Mouse (Mus musculus): Measurements from ENCODE around the gene Ccdc92b. TPM values are rescaled to one million over a fixed set of nuclear protein-coding genes. Genes with fewer than 3 reads are reported as not detected.
A peak's percentile ranks its signal among the peaks of the same experiment; 100 is the strongest.

The Ccdc92b gene
- polyA plus RNA-seq, 1 experiment from 2014 or later: 1.2 TPM

DNA sequence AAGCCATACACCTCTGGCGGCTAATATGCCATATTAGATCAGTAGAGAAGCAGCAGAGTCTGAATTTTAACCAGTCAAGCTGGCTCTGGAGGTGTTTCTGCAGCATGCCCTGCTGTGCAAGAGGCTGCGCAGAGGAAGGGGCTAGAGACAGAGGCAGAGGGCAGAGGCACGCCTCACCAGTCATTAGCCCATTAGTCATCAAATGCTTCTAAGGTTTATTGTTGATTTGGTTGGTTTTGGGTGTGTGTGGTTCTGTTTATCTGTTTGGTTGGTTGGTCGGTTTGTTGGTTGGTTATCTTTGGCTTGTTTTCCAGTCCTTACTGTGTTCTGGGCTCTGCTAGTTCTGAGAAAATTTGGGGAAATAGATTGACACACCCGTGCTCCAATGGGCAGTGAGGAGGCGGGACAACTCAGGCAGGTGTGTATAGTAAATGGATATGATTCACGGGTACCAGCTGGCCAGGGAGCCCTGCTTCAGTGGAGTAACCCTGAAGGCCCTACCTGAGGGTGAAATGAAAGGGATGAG, 35.5 kb upstream of the Ccdc92b start:
- ATAC-seq (ENCODE audit: low FRiP score): no peak
- WGBS: 74% methylated on average over 7 of the region's 7 CpGs

DNA sequence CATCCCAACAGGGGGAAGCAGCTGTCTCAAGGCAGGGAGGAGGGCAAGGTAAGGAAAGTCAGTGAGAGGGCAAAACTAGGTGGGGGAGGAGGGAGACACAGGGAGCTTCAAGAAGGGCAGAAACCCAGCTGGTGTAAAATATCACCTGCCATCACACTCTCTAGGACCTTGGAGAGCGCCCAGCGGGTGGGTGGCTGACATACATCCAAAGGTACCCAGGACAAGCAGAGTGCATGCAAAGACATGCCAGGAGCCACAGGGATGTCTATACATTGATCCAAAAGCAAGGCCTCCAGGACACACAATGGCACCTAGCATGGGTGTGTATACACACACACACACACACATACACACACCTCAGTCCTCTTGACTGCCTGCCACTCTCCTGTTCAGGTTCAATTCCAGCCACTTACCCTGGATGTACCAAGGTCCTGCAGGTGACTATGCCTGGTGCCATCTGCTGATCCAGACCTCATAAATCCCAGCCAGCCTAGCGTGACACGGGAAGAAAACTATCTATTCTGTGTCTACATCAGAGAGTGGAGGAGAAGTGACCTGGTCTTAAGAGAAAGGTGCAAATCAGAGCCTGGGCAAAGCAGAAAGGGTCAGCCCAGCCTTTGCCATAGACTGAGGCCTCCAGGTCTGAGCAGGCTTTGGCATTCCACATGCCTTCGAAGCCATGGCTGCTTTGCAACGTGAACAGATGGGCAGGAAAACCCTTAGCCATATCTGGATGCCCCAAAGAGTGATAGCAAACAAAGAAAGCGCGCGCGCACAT, 34.3 kb upstream of the Ccdc92b start:
- no peaks in the 10 kb centered on the region for H3K9me3 ChIP-seq (ENCODE audit: control insufficient read depth, low read length)
- no peak overlapping the region for H3K27ac ChIP-seq (ENCODE audit: low read depth, low read length)
- 0 out of 2 replicates have a peak, but pooled peaks cover 2% of the 10 kb centered on the region for H3K4me1 ChIP-seq (replicated peaks; ENCODE audit: control insufficient read depth, insufficient read depth, low read length)
- no peak overlapping the region for H3K9ac ChIP-seq (ENCODE audit: low read depth, low read length)
- ATAC-seq (ENCODE audit: low FRiP score) (no peak), DNase-seq (ENCODE audit: low spot score) (peak; percentile 12)
- WGBS: 69% methylated on average over 10 of the region's 10 CpGs
- no peak overlapping the region for H3K4me2 ChIP-seq (replicated peaks; ENCODE audit: low read depth, low read length)
- H3K27me3 ChIP-seq (ENCODE audit: control insufficient read depth, insufficient read depth, low read length): peaks cover 25% of the 10 kb centered on the region
- no peak overlapping the region for H3K4me3 ChIP-seq (ENCODE audit: low read depth, low read length)
- H3K36me3 ChIP-seq (ENCODE audit: control insufficient read depth, insufficient read depth, low read length): no peaks in the 10 kb centered on the region

More for the DNA sequence above, 35.5 kb upstream of the Ccdc92b start:
- H3K4me1 ChIP-seq (replicated peaks; ENCODE audit: control insufficient read depth, insufficient read depth, low read length): 0 out of 2 replicates have a peak, but pooled peaks cover 2% of the 10 kb centered on the region
- H3K4me2 ChIP-seq (replicated peaks; ENCODE audit: low read depth, low read length): no peak overlapping the region
- H3K27ac ChIP-seq (ENCODE audit: low read depth, low read length): no peak overlapping the region
- H3K4me3 ChIP-seq (ENCODE audit: low read depth, low read length): no peak overlapping the region
- H3K9me3 ChIP-seq (ENCODE audit: control insufficient read depth, low read length): no peaks in the 10 kb centered on the region
- no peak overlapping the region for H3K9ac ChIP-seq (ENCODE audit: low read depth, low read length)
- H3K36me3 ChIP-seq (ENCODE audit: control insufficient read depth, insufficient read depth, low read length): no peaks in the 10 kb centered on the region
- no peak for DNase-seq (ENCODE audit: low spot score)
- H3K27me3 ChIP-seq (ENCODE audit: control insufficient read depth, insufficient read depth, low read length): peaks cover 13% of the 10 kb centered on the region; the same call in 1 of the 2 replicates

GRCm38 (mm10) chr11:74586401-74586800, 33.0 kb upstream of the Ccdc92b start:
- no peak for ATAC-seq (ENCODE audit: low FRiP score)
- no peaks in the 10 kb centered on the region for H3K9me3 ChIP-seq (ENCODE audit: control insufficient read depth, low read length)

DNA sequence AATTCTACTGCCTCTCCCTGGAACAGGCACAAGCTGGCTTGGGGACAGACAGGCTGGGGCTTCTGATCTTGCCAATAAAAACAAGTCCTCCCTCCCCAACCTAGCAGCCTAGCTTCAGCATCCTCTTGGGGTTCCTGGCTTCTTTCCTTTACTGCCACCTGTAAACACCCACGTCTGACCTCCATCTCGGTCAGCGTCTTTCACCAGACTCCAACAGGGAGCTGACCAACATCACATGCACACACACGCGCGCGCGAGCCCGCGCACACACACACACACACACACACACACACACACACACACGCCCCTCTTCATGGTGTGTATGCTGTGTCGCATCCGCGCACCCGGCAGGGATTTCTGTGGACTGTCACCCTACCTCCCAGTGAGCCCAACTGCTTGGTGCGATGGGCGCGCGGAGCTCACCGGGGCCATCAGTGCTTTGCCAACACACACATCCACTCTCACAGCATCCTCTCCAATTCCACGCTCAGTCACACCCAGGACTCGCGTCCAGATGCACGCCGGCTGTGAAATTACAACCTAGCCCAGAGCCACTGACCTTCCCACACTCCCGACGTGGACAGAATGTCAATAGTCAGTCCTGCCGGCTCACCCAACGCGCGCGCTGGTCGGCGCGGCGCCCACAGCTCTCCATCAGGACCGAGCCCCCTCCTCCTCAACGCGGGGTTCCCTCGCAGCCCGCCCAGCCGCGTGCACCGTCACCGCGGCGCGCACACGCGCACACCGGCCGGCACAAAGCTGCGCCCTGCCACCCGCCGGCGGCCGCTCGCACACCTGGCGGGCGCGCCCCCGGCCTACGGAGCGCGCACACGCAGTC, 29.8 kb upstream of the Ccdc92b start:
- Histone ChIP-seq H3K9ac (ENCODE audit: low read depth, low read length) (peak overlapping the region; percentile 35; the same call in 1 of the 2 replicates), H3K36me3 (ENCODE audit: control insufficient read depth, insufficient read depth, low read length) (no peaks in the 10 kb centered on the region), H3K4me2 (replicated peaks; ENCODE audit: low read depth, low read length) (peak overlapping the region; percentile 54), H3K4me1 (replicated peaks; ENCODE audit: control insufficient read depth, insufficient read depth, low read length) (0 out of 2 replicates have a peak, but pooled peaks cover 5% of the 10 kb centered on the region), H3K4me3 (ENCODE audit: low read depth, low read length) (peak overlapping the region; percentile 38), H3K27ac (ENCODE audit: low read depth, low read length) (no peak overlapping the region), H3K9me3 (ENCODE audit: control insufficient read depth, low read length) (no peaks in the 10 kb centered on the region), H3K27me3 (ENCODE audit: control insufficient read depth, insufficient read depth, low read length) (peaks cover 43% of the 10 kb centered on the region)
- DNase-seq (ENCODE audit: low spot score) (peak; percentile 57), ATAC-seq (ENCODE audit: low FRiP score) (peak; percentile 71)
- 3% methylated on average over 63 of the region's 66 CpGs for WGBS

More at GRCm38 (mm10) chr11:74586401-74586800, 33.0 kb upstream of the Ccdc92b start:
- H3K4me3 ChIP-seq (ENCODE audit: low read depth, low read length): no peak overlapping the region
- DNase-seq (ENCODE audit: low spot score): no peak
- peaks cover 38% of the 10 kb centered on the region for H3K27me3 ChIP-seq (ENCODE audit: control insufficient read depth, insufficient read depth, low read length)
- no peak overlapping the region for H3K27ac ChIP-seq (ENCODE audit: low read depth, low read length)
- H3K9ac ChIP-seq (ENCODE audit: low read depth, low read length): no peak overlapping the region
- H3K4me1 ChIP-seq (replicated peaks; ENCODE audit: control insufficient read depth, insufficient read depth, low read length): 0 out of 2 replicates have a peak, but pooled peaks cover 5% of the 10 kb centered on the region
- H3K4me2 ChIP-seq (replicated peaks; ENCODE audit: low read depth, low read length): no peak overlapping the region
- no peaks in the 10 kb centered on the region for H3K36me3 ChIP-seq (ENCODE audit: control insufficient read depth, insufficient read depth, low read length)
- 64% methylated on average over 5 of the region's 5 CpGs for WGBS

DNA sequence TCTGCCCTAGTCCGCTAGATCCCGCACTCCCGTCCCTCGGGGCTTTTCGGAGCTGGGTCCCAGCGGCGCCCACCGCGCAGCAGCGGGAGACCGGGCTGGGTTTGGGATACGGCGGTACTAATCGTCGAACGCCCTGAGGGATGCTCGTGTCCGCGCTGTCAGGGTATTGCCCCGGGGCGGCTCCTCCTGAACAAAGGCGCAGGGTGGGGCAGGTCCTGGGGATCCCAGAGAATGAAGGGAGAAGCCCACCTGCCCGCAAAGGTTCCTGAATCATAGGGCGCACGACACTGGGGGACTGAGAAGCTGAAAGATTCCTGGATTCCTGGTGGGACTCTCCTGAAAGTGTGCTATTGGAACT, 29.2 kb upstream of the Ccdc92b start:
- Histone ChIP-seq H3K4me1 (replicated peaks; ENCODE audit: control insufficient read depth, insufficient read depth, low read length) (0 out of 2 replicates have a peak, but pooled peaks cover 5% of the 10 kb centered on the region), H3K36me3 (ENCODE audit: control insufficient read depth, insufficient read depth, low read length) (no peaks in the 10 kb centered on the region), H3K9me3 (ENCODE audit: control insufficient read depth, low read length) (no peaks in the 10 kb centered on the region), H3K4me3 (ENCODE audit: low read depth, low read length) (peak overlapping the region; percentile 38), H3K9ac (ENCODE audit: low read depth, low read length) (peak overlapping the region; percentile 35; the same call in 1 of the 2 replicates), H3K27me3 (ENCODE audit: control insufficient read depth, insufficient read depth, low read length) (peaks cover 43% of the 10 kb centered on the region), H3K27ac (ENCODE audit: low read depth, low read length) (no peak overlapping the region), H3K4me2 (replicated peaks; ENCODE audit: low read depth, low read length) (peak overlapping the region; percentile 54)
- no peak; the same call in none of the 2 replicates for ATAC-seq (ENCODE audit: low FRiP score)
- WGBS: 2% methylated on average over 25 of the region's 25 CpGs
- no peak for DNase-seq (ENCODE audit: low spot score)

DNA sequence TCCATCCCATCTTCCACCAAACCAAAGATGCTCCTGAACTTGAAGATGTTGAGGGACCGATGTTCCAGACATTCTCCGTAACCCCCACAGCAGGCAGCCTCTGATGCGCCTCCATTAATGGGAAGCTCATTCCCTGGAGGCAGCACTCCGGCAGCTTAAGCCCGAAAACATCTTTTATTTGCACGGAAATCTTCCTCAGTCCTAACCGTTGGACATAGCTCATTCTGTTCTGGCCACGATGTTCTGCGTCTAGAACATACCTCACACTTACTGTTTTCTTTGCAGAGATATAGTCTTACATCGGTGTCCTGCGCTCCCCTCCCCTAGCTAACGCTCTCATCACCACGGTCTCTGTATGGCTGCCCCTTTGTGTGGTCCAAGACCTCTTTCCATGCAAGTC, 28.7 kb upstream of the Ccdc92b start:
- H3K9me3 ChIP-seq (ENCODE audit: control insufficient read depth, low read length): no peaks in the 10 kb centered on the region
- peak overlapping the region; percentile 54 for H3K4me2 ChIP-seq (replicated peaks; ENCODE audit: low read depth, low read length)
- no peaks in the 10 kb centered on the region for H3K36me3 ChIP-seq (ENCODE audit: control insufficient read depth, insufficient read depth, low read length)
- ATAC-seq (ENCODE audit: low FRiP score) (no peak), DNase-seq (ENCODE audit: low spot score) (peak; percentile 25)
- 0 out of 2 replicates have a peak, but pooled peaks cover 5% of the 10 kb centered on the region for H3K4me1 ChIP-seq (replicated peaks; ENCODE audit: control insufficient read depth, insufficient read depth, low read length)
- no peak overlapping the region for H3K27ac ChIP-seq (ENCODE audit: low read depth, low read length)
- 36% methylated on average over 13 of the region's 13 CpGs for WGBS
- peaks cover 43% of the 10 kb centered on the region for H3K27me3 ChIP-seq (ENCODE audit: control insufficient read depth, insufficient read depth, low read length)
- H3K9ac ChIP-seq (ENCODE audit: low read depth, low read length): no peak overlapping the region
- peak overlapping the region; percentile 38 for H3K4me3 ChIP-seq (ENCODE audit: low read depth, low read length)

GRCm38 (mm10) chr11:74592246-74592645, 27.2 kb upstream of the Ccdc92b start:
- WGBS: 86% methylated on average over 3 of the region's 3 CpGs
- no peak overlapping the region for H3K27ac ChIP-seq (ENCODE audit: low read depth, low read length)
- DNase-seq (ENCODE audit: low spot score) (no peak), ATAC-seq (ENCODE audit: low FRiP score) (no peak)
- H3K36me3 ChIP-seq (ENCODE audit: control insufficient read depth, insufficient read depth, low read length): no peaks in the 10 kb centered on the region
- no peak overlapping the region for H3K9ac ChIP-seq (ENCODE audit: low read depth, low read length)
- 0 out of 2 replicates have a peak, but pooled peaks cover 3% of the 10 kb centered on the region for H3K4me1 ChIP-seq (replicated peaks; ENCODE audit: control insufficient read depth, insufficient read depth, low read length)
- no peaks in the 10 kb centered on the region for H3K9me3 ChIP-seq (ENCODE audit: control insufficient read depth, low read length)
- no peak overlapping the region for H3K4me2 ChIP-seq (replicated peaks; ENCODE audit: low read depth, low read length)
- no peak overlapping the region for H3K4me3 ChIP-seq (ENCODE audit: low read depth, low read length)
- H3K27me3 ChIP-seq (ENCODE audit: control insufficient read depth, insufficient read depth, low read length): peaks cover 43% of the 10 kb centered on the region

DNA sequence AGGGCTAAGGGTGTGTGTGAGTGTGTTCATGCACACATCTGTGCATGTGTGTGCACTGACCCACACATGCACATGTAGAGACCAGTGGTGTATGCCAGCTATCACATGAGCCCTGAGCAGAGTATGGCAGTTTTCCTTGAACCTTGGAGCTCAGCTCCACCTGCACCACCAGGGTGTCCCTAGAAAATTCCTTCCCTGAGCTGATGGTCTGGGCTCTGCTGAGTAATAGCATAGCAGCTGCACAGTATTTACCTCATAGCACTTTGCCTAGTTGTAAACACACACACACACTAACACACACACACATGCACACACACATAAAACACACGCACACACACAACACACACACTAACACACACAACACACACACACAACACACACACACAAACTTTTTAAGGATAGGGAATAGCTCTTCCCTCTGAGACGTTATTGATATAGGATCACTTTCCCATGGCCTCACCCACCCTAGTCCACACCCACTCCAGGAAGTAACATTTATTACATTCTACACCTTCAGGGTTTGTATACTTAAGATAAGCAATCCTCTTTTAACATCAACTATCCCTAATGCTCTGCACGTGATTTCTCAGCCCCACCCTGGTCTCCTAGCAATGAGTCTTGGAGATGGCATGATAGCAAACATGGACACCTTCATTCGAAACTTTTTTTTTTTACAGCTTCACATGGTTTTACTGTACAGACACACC, 22.0 kb upstream of the Ccdc92b start:
- H3K4me3 ChIP-seq (ENCODE audit: low read depth, low read length): no peak overlapping the region
- 75% methylated on average over 4 of the region's 4 CpGs for WGBS
- ATAC-seq (ENCODE audit: low FRiP score): no peak

More for the DNA sequence above, 22.0 kb upstream of the Ccdc92b start:
- DNase-seq (ENCODE audit: low spot score): no peak
- Histone ChIP-seq H3K4me1 (replicated peaks; ENCODE audit: control insufficient read depth, insufficient read depth, low read length) (no peaks in the 10 kb centered on the region), H3K27me3 (ENCODE audit: control insufficient read depth, insufficient read depth, low read length) (no peaks in the 10 kb centered on the region; the same call in 1 of the 2 replicates), H3K4me2 (replicated peaks; ENCODE audit: low read depth, low read length) (no peak overlapping the region), H3K27ac (ENCODE audit: low read depth, low read length) (no peak overlapping the region), H3K9me3 (ENCODE audit: control insufficient read depth, low read length) (no peaks in the 10 kb centered on the region), H3K36me3 (ENCODE audit: control insufficient read depth, insufficient read depth, low read length) (no peaks in the 10 kb centered on the region), H3K9ac (ENCODE audit: low read depth, low read length) (no peak overlapping the region)

Data from hindbrain, embryonic 11.5 days (tissue).